Mouse (Mus musculus) forebrain, postnatal 0 days (tissue): ENCODE results near the gene Lrch1. TPM values are rescaled to one million over a fixed set of nuclear protein-coding genes. Genes with fewer than 3 reads are reported as not detected.

Experiments
- ATAC-seq: fragments of 200-750 bp; cut with Nextera tagmentation; 2 replicates; pipeline ENCODE4 v1.8.0; 2017; ENCODE audit warnings: mild to moderate bottlenecking, moderate library complexity
- DNase-seq: peaks from one replicate; pipeline ENCODE4 v3.0.0-alpha.2; 2015
- H3K27ac ChIP-seq: fragments of 300-500 bp; sonication (generic); 2 replicates; pipeline ENCODE4 v1.5.1; 2014; ENCODE audit warnings: low read depth, mild to moderate bottlenecking, antibody characterized with exemption, low read length, moderate library complexity, mixed read lengths
- H3K27me3 ChIP-seq: fragments of 300-500 bp; sonication (generic); 2 replicates; pipeline ENCODE4 v1.6.1; 2014; ENCODE audit warnings: mild to moderate bottlenecking, low read length, mixed read lengths; ENCODE audit not compliant: insufficient read depth
- H3K36me3 ChIP-seq: fragments of 300-500 bp; sonication (generic); 2 replicates; pipeline ENCODE4 v1.6.1; 2014; ENCODE audit warnings: mild to moderate bottlenecking, moderate library complexity; ENCODE audit not compliant: insufficient read depth
- H3K4me1 ChIP-seq: fragments of 300-500 bp; sonication (generic); 2 replicates; pipeline ENCODE4 v1.6.1; 2014; ENCODE audit warnings: antibody characterized with exemption; ENCODE audit not compliant: insufficient read depth
- H3K4me2 ChIP-seq: fragments of 300-500 bp; sonication (generic); 2 replicates; pipeline ENCODE4 v1.6.1; 2014; ENCODE audit warnings: low read depth, mild to moderate bottlenecking, moderate library complexity
- H3K4me3 ChIP-seq: fragments of 300-500 bp; sonication (generic); 2 replicates; pipeline ENCODE4 v1.5.1; 2014; ENCODE audit warnings: low read depth, low read length, mixed read lengths
- H3K9ac ChIP-seq: fragments of 300-500 bp; sonication (generic); 2 replicates; pipeline ENCODE4 v1.6.1; 2014; ENCODE audit warnings: mild to moderate bottlenecking
- H3K9me3 ChIP-seq: fragments of 300-500 bp; sonication (generic); 2 replicates; pipeline ENCODE4 v1.6.1; 2016; ENCODE audit warnings: low read length
- CTCF ChIP-seq: sonication (generic); IDR thresholded peaks from 2 replicates; pipeline ENCODE4 v1.5.1; 2016; ENCODE audit warnings: antibody characterized with exemption, control low read depth, low read depth
- WGBS: fragments of 180-500 bp; shearing (Covaris S2); extraction: QIAGEN DNeasy Blood & Tissue Kit; methylation state at CpG from one replicate; pipeline ENCODE4 v1.1.7; 2014; 5-methylcytosine and 5-hydroxymethylcytosine counted together
- polyA plus RNA-seq: library from polyadenylated mRNA; unstranded; fragments of >200 nt; fragmentation: Nextera tagmentation; extraction: Ambion mirVana; gene quantifications from 2 replicates; pipeline ENCODE4 v1.2.1, GENCODE M21; 2015
- total RNA-seq: library from RNA; depleted of rRNA; stranded (reverse); fragments of >200 nt; gene quantifications from 2 replicates; pipeline ENCODE4 v1.2.3, GENCODE M21; 2014

Lrch1 gene
- total and polyA plus RNA-seq, 2 experiments from 2014 or later: 12.7 to 20.8 TPM

DNA sequence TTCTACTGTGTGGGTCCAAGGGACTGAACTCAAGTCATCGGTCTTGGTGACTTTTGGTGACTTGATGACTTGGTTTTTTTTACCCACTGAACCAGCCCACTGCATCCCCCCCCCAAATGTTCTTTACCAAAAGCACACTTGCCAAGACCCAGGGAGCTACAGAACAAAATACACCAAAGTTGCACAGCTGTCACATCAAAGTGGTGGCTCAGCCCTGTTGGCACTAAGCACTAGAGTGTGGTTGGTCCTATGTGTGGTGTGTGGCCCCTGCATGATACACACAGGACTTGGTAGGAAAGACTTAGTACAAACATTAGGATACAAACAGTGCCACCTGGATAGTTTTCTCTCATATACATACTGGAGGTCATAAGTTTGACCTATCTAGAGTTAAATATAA lies 113.5 kb downstream of the Lrch1 start:
- WGBS: 100% methylated on average over 1 of the region's 1 CpGs
- Histone ChIP-seq H3K9ac (no peak overlapping the region), H3K9me3 (no peaks in the 10 kb centered on the region), H3K4me2 (no peak overlapping the region), H3K4me3 (no peak overlapping the region), H3K27me3 (no peaks in the 10 kb centered on the region), H3K27ac (no peak overlapping the region), H3K36me3 (no peaks in the 10 kb centered on the region), H3K4me1 (no peaks in the 10 kb centered on the region)
- no peak for TF ChIP-seq CTCF
- ATAC-seq (no peak), DNase-seq (no peak)

DNA sequence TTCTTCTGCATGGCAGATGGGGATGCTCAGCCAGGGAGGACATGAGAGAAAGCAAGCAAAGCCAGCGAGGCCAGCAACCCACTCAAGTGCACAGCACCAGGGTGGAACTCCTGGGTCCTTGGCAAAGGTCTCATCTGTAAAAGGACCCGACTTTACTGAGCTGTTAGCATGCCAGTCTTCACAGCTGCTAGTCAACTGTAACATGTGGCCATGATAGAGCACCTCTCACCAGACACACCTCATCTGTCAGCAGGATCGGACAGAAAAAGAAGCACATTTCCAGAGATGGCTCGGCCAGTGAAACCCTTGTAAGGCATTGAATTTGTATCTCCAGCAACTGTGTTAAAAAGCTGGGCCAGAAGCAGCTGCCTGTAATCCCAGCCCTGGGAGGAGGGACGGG lies 116.0 kb downstream of the Lrch1 start:
- WGBS: 86% methylated on average over 5 of the region's 5 CpGs
- no peak for ATAC-seq
- no peak for DNase-seq
- no peaks in the 10 kb centered on the region for H3K4me1 ChIP-seq
- H3K27me3 ChIP-seq: no peaks in the 10 kb centered on the region
- H3K27ac ChIP-seq: no peak overlapping the region
- H3K36me3 ChIP-seq: no peaks in the 10 kb centered on the region
- H3K9me3 ChIP-seq: no peaks in the 10 kb centered on the region
- H3K4me2 ChIP-seq: no peak overlapping the region
- H3K4me3 ChIP-seq: no peak overlapping the region
- no peak for TF ChIP-seq CTCF
- no peak overlapping the region for H3K9ac ChIP-seq

DNA sequence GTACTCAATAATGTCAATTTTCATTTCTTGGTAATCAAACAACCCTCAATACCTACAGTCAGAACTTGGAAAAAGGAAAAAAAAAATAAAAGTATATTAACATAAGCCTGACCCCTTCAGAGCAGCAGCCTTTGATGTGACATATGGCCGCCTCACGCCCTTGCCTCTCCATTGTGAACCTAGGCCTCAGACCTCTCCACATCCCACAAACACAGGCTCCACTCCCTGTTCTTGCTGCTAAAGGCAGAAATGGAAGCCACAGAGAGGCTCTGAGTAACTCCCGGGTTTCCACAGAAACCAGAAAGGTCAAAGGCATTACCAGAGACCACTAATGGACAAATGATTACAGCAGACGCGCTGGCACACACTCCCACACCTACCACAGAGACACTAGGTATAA lies 116.6 kb downstream of the Lrch1 start:
- ATAC-seq: no peak
- Histone ChIP-seq H3K4me1 (no peaks in the 10 kb centered on the region), H3K4me2 (no peak overlapping the region), H3K9ac (no peak overlapping the region), H3K9me3 (no peaks in the 10 kb centered on the region), H3K36me3 (no peaks in the 10 kb centered on the region), H3K27ac (no peak overlapping the region), H3K4me3 (no peak overlapping the region), H3K27me3 (no peaks in the 10 kb centered on the region)
- 85% methylated on average over 5 of the region's 5 CpGs for WGBS
- DNase-seq: no peak
- TF ChIP-seq CTCF: no peak

DNA sequence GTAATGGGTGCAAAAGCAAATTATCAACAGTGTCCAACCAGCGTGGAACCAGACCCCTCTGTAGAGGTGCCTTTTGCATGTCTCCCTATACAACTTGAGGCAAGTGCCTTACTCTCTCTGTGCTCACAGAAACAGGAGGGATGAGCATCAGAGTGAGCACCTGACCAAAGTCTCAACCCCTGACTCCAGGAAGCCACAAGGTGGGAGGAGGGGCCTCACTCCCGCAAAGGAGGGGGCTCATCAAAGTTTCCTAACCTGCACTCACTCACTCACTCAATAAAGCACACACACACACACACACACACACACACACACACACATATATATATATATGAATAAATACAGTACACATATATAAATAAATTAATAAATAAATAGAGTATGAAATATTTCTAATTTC lies 117.1 kb downstream of the Lrch1 start:
- no peak for ATAC-seq
- no peaks in the 10 kb centered on the region for H3K36me3 ChIP-seq
- H3K4me2 ChIP-seq: no peak overlapping the region
- no peak for TF ChIP-seq CTCF
- no peak overlapping the region for H3K27ac ChIP-seq
- H3K9me3 ChIP-seq: no peaks in the 10 kb centered on the region
- H3K9ac ChIP-seq: no peak overlapping the region
- WGBS: 75% methylated on average over 2 of the region's 2 CpGs
- no peaks in the 10 kb centered on the region for H3K4me1 ChIP-seq
- no peak for DNase-seq
- no peaks in the 10 kb centered on the region for H3K27me3 ChIP-seq
- H3K4me3 ChIP-seq: no peak overlapping the region

DNA sequence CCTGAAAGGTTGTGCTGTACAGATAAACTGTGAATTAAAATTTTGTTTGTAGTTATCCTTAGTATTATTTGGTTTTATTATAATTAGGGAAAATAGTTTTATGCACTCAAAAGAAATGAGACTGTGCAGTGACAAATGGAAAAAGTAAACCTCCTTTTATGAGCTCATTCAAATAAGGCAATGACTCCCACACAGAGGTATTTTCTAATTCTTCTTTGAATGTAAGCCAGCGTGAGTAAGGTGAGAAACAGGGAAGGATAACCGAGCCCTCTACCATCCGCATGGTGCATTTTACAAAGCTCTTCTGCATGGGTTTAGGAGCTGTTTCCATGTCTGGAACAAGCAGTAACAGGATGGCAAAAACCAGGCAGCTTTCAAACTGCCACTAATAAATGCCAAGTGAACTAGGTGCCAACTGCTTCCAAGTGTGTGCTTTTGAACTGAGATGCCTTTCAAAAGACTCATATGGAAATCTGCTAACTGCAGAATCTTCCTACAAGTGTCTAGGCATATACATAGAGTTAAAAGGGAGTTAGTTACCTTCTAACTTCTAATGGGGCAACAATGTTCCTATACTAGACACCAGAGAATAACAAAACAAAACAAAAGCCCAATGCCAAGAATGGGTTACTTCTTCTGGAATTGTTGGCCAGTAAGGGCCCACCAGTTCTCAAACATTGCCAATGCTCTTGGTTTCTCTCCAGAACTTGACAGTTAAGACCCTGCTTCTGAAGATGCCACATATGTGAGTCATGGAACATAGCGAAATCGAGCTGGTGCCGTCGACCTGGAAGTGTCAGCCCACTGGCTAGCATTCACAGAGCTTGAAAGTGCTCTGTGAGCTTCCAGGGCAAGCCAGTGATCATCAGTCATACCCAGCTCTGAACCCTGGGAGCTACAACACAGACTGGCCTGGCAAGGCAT lies 124.7 kb downstream of the Lrch1 start:
- H3K9me3 ChIP-seq: no peaks in the 10 kb centered on the region
- H3K4me2 ChIP-seq: no peak overlapping the region
- no peaks in the 10 kb centered on the region for H3K4me1 ChIP-seq
- H3K36me3 ChIP-seq: 0 out of 2 replicates have a peak, but pooled peaks cover 4% of the 10 kb centered on the region
- no peak overlapping the region for H3K27ac ChIP-seq
- TF ChIP-seq CTCF: no peak
- H3K27me3 ChIP-seq: no peaks in the 10 kb centered on the region
- peak; percentile 59; the same call in 1 of the 2 replicates for ATAC-seq
- no peak overlapping the region for H3K9ac ChIP-seq
- no peak overlapping the region for H3K4me3 ChIP-seq
- 49% methylated on average over 7 of the region's 7 CpGs for WGBS
- peak; percentile 61 for DNase-seq

DNA sequence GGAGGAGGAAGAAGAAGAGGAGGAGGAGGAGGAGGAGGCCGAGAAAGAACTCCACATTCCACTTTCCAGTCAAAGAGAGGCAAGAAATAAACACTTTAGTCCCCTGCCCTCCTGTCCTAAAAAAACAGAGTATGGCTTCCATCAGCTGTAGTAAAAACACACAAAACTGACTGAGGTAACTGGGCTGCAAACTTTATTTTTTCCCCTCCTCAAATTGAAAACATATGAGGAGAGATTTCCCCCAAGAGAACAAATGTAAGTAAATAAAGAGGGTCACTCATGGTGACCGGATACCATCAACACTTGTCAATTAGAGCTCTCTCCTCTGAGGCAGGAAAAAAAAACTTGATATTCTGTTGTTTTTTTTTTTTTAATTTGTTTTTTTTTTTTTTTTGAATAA lies 125.6 kb downstream of the Lrch1 start:
- no peaks in the 10 kb centered on the region for H3K9me3 ChIP-seq
- no peak overlapping the region for H3K4me2 ChIP-seq
- no peaks in the 10 kb centered on the region for H3K27me3 ChIP-seq
- no peak for TF ChIP-seq CTCF
- no peak for ATAC-seq
- no peak for DNase-seq
- no peaks in the 10 kb centered on the region for H3K4me1 ChIP-seq
- no peak overlapping the region for H3K4me3 ChIP-seq
- no peak overlapping the region for H3K27ac ChIP-seq
- H3K36me3 ChIP-seq: 0 out of 2 replicates have a peak, but pooled peaks cover 4% of the 10 kb centered on the region
- no peak overlapping the region for H3K9ac ChIP-seq
- WGBS: 79% methylated on average over 2 of the region's 2 CpGs

DNA sequence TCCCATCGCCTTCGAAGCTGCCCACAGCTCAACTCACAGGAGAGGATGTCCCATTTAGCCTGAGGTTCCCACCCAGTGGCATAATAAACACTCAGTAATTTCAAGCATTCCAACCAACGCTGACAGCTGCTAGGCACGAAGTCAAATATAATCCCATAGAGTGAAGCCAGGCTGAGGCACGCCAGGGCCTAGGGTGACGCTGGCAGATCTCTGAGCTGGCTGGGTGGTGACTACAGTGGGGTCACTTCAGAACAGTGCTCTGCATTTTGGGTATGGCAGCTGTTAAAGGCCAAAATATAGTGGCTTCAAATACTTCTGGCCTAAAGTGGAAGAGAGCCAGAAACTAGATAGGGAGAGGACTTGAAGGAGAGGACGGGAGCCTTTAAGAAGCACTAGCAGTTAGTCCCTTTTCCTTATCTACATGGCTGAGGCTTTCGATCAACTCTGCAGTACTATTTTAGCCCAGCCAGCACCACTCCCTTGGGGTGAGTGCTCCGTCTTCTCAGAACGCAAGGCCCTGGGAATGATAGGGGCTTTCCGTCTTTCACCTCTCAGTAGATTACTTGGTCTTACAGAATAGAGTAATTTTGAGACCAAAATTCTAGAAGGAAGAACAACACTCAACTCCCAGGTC lies 127.4 kb downstream of the Lrch1 start:
- H3K4me3 ChIP-seq: no peak overlapping the region
- no peak for DNase-seq
- H3K9ac ChIP-seq: no peak overlapping the region
- no peak overlapping the region for H3K27ac ChIP-seq
- peaks cover 4% of the 10 kb centered on the region; the same call in 1 of the 2 replicates for H3K36me3 ChIP-seq
- H3K4me2 ChIP-seq: no peak overlapping the region
- H3K4me1 ChIP-seq: no peaks in the 10 kb centered on the region
- H3K27me3 ChIP-seq: no peaks in the 10 kb centered on the region
- 74% methylated on average over 11 of the region's 11 CpGs for WGBS
- TF ChIP-seq CTCF: no peak
- no peak; the same call in 1 of the 2 replicates for ATAC-seq
- no peaks in the 10 kb centered on the region for H3K9me3 ChIP-seq
